Mouse (Mus musculus): ENCODE measurements at regions not wholly inside any gene's neighbourhood (a gene's known extent, or its start where the extent isn't known, plus 50 kb on each side); places are given as distances from the start of the nearest gene placed in this dataset.

DNA sequence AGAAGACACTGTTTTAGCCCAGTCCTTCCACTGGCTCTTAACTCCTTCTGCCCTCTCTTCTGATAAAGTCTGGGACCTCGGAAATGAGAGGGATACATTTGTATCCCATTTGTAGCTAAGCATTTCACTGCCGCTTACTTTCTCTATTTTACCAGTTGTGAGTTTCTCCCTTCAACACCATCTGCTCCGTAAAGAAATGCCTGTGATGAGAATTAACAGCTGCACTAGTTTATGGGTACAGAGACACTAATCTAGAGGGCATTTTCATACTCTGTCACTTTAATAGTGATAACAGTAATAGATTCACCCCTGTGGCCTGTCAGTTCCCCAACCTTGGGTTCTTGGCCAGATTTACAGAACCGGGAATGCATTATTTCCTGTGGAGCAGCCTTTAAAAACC is 300.2 kb downstream of the Sox4 start:
- TF ChIP-seq POLR2A (IDR thresholded peaks at IDR 0.05; ENCODE audit: control insufficient read depth in 1 of 2, insufficient read depth in 1 of 2, low read depth in 1 of 2, low read length in 2 of 2, poor library complexity in 1 of 2) (no peak), BHLHE40 (IDR thresholded peaks at IDR 0.05; ENCODE audit: borderline replicate concordance, low read depth, low read length) (no peak), CTCF (IDR thresholded peaks at IDR 0.05 in 2 of 3, conservative IDR thresholded peaks at IDR 0.05 in 1 of 3; ENCODE audit: control insufficient read depth in 1 of 3, insufficient read depth in 1 of 3, low read depth in 2 of 3, low read length in 3 of 3, poor library complexity in 1 of 3, severe bottlenecking in 1 of 3) (no peak)

All from MEL (cell line).